In the genomic region with DNA sequence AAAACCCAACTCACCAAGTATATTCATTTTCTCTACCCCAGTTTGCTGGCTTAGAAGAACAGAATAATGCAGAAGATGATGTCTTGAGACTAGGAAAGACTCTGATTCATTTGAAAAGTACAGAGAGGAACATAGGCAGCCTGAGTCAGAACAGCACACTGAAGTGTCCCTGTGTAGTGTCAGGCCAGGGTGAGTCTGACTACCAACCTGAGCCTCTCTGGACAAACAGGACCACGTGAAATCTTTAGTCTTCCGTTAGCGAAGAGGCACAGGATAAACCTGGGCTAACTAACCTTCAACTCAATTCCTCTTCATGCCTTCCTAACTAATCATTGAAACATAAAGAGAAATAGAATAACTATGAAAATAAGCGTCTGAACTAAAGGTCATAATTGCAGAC, we compare ENCODE assay signal across 29 mouse cellular contexts.
"Had no signal": no experiment of that assay in that cellular context is flagged by ENCODE, and none has a peak within 500 bp of the region (broad histone marks: within the 10 kb centered on the region; RNA-seq: fewer than 3 reads in every experiment).

No protein-coding gene starts in this region.

- H3K27me3 ChIP-seq: limb, embryonic 12.5 days; limb, embryonic 13.5 days; limb, embryonic 15.5 days; liver, embryonic 12.5 days; liver, embryonic 13.5 days; liver, embryonic 15.5 days; lung, embryonic 15.5 days; megakaryocyte, embryonic 14.5 days; midbrain, embryonic 12.5 days; midbrain, embryonic 13.5 days; midbrain, embryonic 15.5 days had no signal

- H3K4me1 ChIP-seq: limb, embryonic 10.5 days; limb, embryonic 12.5 days; limb, embryonic 15.5 days; liver, embryonic 15.5 days; lung, embryonic 15.5 days; midbrain, embryonic 13.5 days; midbrain, embryonic 15.5 days had no signal

- H3K36me3 ChIP-seq: liver, embryonic 15.5 days; midbrain, embryonic 13.5 days; midbrain, embryonic 15.5 days had no signal

- H3K4me3 ChIP-seq: limb, embryonic 10.5 days; limb, embryonic 12.5 days; limb, embryonic 13.5 days; limb, embryonic 15.5 days; liver, embryonic 12.5 days; liver, embryonic 13.5 days; liver, embryonic 15.5 days; lung, embryonic 15.5 days; megakaryocyte, embryonic 14.5 days; midbrain, embryonic 10.5 days; midbrain, embryonic 12.5 days; midbrain, embryonic 13.5 days; midbrain, embryonic 15.5 days; myocyte had no signal

- H3K9ac ChIP-seq: limb, embryonic 12.5 days; limb, embryonic 13.5 days; limb, embryonic 15.5 days; liver, embryonic 12.5 days; liver, embryonic 13.5 days; liver, embryonic 14.5 days; liver, embryonic 15.5 days; liver, postnatal 0 days; lung, embryonic 14.5 days; lung, embryonic 15.5 days; midbrain, embryonic 12.5 days; midbrain, embryonic 13.5 days; midbrain, embryonic 15.5 days had no signal

- H3K9me3 ChIP-seq: limb, embryonic 10.5 days; limb, embryonic 12.5 days; limb, embryonic 13.5 days; limb, embryonic 15.5 days; liver, embryonic 12.5 days; liver, embryonic 13.5 days; liver, embryonic 15.5 days; lung, embryonic 15.5 days; megakaryocyte, embryonic 14.5 days; midbrain, embryonic 10.5 days; midbrain, embryonic 12.5 days; midbrain, embryonic 13.5 days; midbrain, embryonic 15.5 days had no signal

- H3K4me2 ChIP-seq: limb, embryonic 12.5 days; limb, embryonic 13.5 days; limb, embryonic 15.5 days; liver, embryonic 11.5 days; liver, embryonic 12.5 days; liver, embryonic 13.5 days; liver, embryonic 15.5 days; lung, embryonic 14.5 days; lung, embryonic 15.5 days; midbrain, embryonic 11.5 days; midbrain, embryonic 12.5 days; midbrain, embryonic 13.5 days; midbrain, embryonic 15.5 days had no signal

- DNase-seq: left cerebral cortex, postnatal 4 days; liver; liver, embryonic 13.5 days; liver, postnatal 0 days; lung, adult 18-20 months; lung, adult 2 months; lung, embryonic 14.5 days; lung, postnatal 10 days; lung, postnatal 14 days; lung, postnatal 36 days; lung, postnatal 4 days; midbrain, embryonic 14.5 days had no signal

- H3K27ac ChIP-seq: limb, embryonic 10.5 days; limb, embryonic 12.5 days; limb, embryonic 13.5 days; limb, embryonic 15.5 days; liver, embryonic 12.5 days; liver, embryonic 13.5 days; liver, embryonic 14.5 days; liver, embryonic 15.5 days; lung, embryonic 15.5 days; macrophage; midbrain, embryonic 10.5 days; midbrain, embryonic 12.5 days; midbrain, embryonic 13.5 days; midbrain, embryonic 15.5 days had no signal
